Mouse (Mus musculus): ENCODE results near the gene Cdc42bpa.

GRCm38 (mm10) chr1:180098426-180098825 lies 138.2 kb downstream of the Cdc42bpa start:
- TF ChIP-seq CTCF (IDR thresholded peaks at IDR 0.05; ENCODE audit: low read depth) (no peak), EP300 (IDR thresholded peaks at IDR 0.05; ENCODE audit: low read depth) (no peak)
